Mouse (Mus musculus) monocyte, adult 5-6 weeks (primary cell): ENCODE measurements around the gene Fate1. TPM values are rescaled to one million over a fixed set of nuclear protein-coding genes. Genes with fewer than 3 reads are reported as not detected.
"Not testable (repeated sequence)": the region's sequence is repeated elsewhere in the genome, so short reads cannot be mapped to it uniquely, and the experiment has no call there.

Experiments
- ATAC-seq: fragments of 153-309, 156-312 bp; replicated peaks from 2 replicates; pipeline ENCODE4 v1.8.0; 2017; ENCODE audit warnings: mild to moderate bottlenecking; ENCODE audit not compliant: low TSS enrichment, insufficient number of reproducible peaks, severe bottlenecking, poor library complexity, low FRiP score
- total RNA-seq: library from RNA; stranded (forward); fragments of 200-1000, 200-491, 200-594 nt; gene quantifications from 3 replicates; pipeline ENCODE4 v1.2.3, GENCODE M21; 2017

Gene Fate1
- not detected in 3 replicates for total RNA-seq

- ATAC-seq: no peak
These were observed at the start of gene Fate1 for GRCm38 (mm10) chrX:71972686-71973085. Gene Fate1 (plus strand): TSS chrX:71972986.

GRCm38 (mm10) chrX:71946631-71947030 lies 26.2 kb upstream of the Fate1 start:
- ATAC-seq: no peak

GRCm38 (mm10) chrX:71958366-71958765 lies 14.4 kb upstream of the Fate1 start:
- ATAC-seq: no peak

GRCm38 (mm10) chrX:71962073-71963051 lies 10.4 kb upstream of the Fate1 start, which contains the start of gene Prrg3:
Gene Prrg3 (plus strand): TSS chrX:71962624.
- ATAC-seq: no peak

GRCm38 (mm10) chrX:71963275-71963912 lies 9.4 kb upstream of the Fate1 start:
- ATAC-seq: no peak

GRCm38 (mm10) chrX:71968216-71968615 lies 4.6 kb upstream of the Fate1 start:
- no peak for ATAC-seq

GRCm38 (mm10) chrX:71968816-71969215 lies 4.0 kb upstream of the Fate1 start:
- no peak for ATAC-seq

- no peak for ATAC-seq
These were observed 1.5 kb upstream of the Fate1 start for GRCm38 (mm10) chrX:71971325-71971724.

GRCm38 (mm10) chrX:71977681-71978080 lies 4.9 kb downstream of the Fate1 start:
- ATAC-seq: not testable (repeated sequence)

GRCm38 (mm10) chrX:71980443-71980842 lies 7.7 kb downstream of the Fate1 start:
- ATAC-seq: no peak

GRCm38 (mm10) chrX:71981322-71981721 lies 8.5 kb downstream of the Fate1 start:
- ATAC-seq: no peak

GRCm38 (mm10) chrX:71983205-71983604 lies 10.4 kb downstream of the Fate1 start:
- no peak for ATAC-seq

- no peak for ATAC-seq
These were observed 11.0 kb downstream of the Fate1 start for GRCm38 (mm10) chrX:71983775-71984174.

GRCm38 (mm10) chrX:71991549-71991948 lies 18.8 kb downstream of the Fate1 start, which contains the start of gene Cnga2:
Gene Cnga2 (plus strand): TSS chrX:71991849.
- no peak for ATAC-seq

GRCm38 (mm10) chrX:71995972-71996371 lies 23.2 kb downstream of the Fate1 start:
- ATAC-seq: no peak

- no peak for ATAC-seq
These were observed 37.1 kb downstream of the Fate1 start for GRCm38 (mm10) chrX:72009930-72010329.

GRCm38 (mm10) chrX:72012236-72012635 lies 39.5 kb downstream of the Fate1 start:
- ATAC-seq: no peak

GRCm38 (mm10) chrX:72012804-72013203 lies 40.0 kb downstream of the Fate1 start:
- no peak for ATAC-seq

GRCm38 (mm10) chrX:72022241-72022640 lies 49.5 kb downstream of the Fate1 start:
- no peak for ATAC-seq
